Mouse (Mus musculus) CH12F3 (cell line): ENCODE measurements around the gene Supt6.

Experiments used
- in situ Hi-C: fragments of 300-500 bp; cut with MboI; formaldehyde crosslinking; loops from 2 replicates; pipeline ENCODE4 v1.14.3; 2020; ENCODE audit warnings: low sequenced_read_pairs

The Supt6 gene

DNA sequence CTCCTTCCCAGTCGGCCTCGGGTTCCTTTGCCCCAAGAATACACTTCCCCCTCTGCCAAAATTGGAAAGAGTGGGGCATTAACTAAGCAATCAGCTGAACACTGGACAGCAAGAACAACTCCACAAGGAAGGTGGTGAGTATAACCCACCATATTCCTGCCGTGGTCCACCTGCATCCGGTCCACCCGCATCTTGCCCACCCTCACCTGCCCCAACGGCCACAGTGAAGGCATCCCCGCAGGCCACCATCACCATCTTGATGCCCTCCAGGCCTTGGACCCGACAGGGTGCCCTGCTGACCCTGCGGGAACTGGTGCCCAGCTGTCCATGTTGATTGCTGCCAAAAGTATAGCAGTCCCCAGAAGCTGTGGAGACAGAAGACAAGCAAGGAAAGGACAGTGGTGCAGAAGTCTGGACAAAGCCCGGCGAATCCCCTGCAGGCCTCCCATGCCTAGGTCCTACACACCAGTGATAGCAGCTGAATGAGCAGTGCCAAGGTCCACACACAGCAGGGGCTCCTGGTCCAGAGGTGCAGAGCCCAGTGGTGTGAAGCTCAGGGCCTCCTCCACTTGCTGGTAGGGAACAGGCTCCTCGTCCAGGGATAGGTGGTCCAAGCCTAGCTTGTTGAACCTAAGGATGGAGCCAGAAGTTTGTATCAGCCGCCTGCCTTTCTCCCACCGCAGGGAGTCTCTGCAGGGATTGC is 78.4 kb downstream of the Supt6 start:
- in situ Hi-C loops = no loop called here

DNA sequence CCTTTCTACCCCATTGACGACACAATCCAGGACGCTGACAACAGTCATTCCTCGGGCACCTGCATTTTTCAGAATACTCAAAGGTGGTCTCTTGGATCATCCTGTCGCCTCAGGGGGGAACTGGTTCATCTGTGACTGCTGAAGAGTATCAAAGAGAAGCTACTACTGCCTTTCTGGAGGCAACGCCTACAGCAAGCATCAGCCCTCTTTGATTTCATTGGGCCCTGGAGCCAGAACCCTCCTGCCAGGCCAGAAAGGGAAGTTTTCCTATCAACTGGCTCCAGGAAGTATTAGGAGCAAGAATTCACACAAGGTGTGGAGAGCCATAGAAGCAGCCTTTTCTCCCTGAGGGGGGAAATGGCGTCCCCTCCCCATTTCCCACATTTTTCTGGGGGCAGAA is 79.1 kb downstream of the Supt6 start:
- in situ Hi-C loops = no loop called here

DNA sequence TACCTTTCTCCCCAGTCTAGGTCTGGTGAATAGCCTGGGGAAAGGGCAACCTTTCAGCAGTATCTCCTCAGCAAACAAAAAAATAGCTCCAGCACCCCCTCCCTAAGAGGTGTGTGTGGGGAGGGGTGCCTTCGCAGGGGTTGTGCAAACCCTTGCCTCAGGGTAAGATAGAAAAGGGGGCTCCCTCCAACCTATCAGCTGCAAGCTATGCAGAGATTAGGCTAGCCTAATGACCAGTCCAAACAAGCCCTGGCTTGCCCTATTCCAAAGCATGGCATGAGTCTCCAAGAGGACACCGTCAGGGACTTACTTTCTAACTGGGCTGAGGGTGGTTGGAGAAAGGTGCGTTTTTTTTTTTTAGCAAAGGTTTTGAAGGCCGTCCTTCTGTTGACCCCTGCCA is 79.6 kb downstream of the Supt6 start:
- in situ Hi-C loops = no loop called here

DNA sequence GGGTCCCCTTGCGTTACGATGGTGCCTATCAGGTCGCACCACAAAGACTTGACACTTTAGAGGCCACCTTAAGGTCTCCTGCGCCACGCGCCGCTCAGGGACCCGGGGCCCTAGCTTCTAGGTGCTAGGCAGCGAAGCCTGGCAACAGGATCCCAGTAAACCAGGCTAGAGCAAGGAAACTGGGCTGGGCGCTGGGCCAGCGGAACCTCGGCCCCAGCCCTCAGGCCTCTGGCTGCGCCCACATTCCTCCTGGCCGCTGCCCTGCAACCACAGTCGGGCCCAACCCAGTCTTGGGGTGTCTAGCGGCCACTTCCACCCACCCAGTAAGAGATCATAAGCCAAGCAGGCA is 80.1 kb downstream of the Supt6 start:
- in situ Hi-C loops = no loop called here

DNA sequence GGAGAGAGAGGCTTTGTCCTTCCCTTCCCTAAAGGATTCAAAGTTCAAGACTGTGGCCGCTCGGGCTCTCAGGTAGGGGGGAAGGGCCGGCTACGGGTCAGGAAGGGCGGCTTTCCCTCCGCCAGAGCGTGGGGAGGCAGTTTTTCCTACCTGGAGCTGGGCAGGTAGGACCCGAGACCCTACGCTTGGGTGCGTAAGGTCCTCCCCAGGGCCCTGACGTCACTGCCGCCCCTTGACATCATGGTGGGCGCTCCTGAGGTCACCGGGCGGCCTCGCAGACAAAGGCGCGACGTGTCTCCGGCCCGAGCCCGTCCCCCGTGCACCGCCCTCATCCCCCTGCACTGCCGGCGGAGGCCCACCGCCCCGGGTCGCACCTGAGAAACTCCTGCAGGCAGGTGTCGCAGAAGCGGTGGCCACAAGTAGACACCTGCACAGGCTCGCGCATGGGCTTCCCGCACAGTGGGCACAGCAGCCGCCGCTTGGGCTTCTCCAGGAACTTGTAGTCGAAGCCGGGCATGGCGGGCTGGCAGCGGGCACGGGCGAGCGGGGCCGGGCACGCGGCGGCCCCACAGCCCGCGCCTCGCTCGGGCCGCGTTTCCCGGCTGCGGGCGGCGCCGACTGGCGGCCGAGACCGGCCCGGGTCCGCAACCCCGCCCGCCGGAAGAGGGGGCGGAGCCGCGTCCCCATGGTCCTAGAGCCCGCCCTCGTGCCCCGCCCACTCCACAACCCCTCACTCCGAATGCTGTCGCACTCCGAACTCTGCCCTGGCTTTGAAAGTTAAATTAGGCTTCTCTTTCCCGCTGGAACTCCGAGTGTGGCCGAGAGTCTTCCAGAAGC is 80.6 kb downstream of the Supt6 start, which contains the start of gene Traf4:
Gene Traf4 (minus strand): TSS at position 666 of the 837 bp plus-strand sequence.
- in situ Hi-C loops = no loop called here

DNA sequence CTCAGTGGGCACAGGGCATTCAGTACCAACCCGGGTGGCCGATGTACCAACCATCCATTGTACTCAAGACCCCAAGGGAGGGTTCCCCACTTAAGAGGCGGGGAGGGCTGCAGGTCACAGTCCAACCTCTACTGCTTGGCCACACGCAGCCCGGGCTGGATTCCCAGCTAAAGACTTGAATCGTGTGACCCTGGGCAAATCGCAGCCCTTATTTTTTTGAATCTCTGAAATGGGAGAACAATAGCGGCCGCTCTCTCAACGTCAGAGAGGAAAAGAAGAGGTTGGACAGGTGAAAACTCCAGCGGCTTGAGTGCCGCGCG is 81.2 kb downstream of the Supt6 start:
- in situ Hi-C loops = no loop called here

DNA sequence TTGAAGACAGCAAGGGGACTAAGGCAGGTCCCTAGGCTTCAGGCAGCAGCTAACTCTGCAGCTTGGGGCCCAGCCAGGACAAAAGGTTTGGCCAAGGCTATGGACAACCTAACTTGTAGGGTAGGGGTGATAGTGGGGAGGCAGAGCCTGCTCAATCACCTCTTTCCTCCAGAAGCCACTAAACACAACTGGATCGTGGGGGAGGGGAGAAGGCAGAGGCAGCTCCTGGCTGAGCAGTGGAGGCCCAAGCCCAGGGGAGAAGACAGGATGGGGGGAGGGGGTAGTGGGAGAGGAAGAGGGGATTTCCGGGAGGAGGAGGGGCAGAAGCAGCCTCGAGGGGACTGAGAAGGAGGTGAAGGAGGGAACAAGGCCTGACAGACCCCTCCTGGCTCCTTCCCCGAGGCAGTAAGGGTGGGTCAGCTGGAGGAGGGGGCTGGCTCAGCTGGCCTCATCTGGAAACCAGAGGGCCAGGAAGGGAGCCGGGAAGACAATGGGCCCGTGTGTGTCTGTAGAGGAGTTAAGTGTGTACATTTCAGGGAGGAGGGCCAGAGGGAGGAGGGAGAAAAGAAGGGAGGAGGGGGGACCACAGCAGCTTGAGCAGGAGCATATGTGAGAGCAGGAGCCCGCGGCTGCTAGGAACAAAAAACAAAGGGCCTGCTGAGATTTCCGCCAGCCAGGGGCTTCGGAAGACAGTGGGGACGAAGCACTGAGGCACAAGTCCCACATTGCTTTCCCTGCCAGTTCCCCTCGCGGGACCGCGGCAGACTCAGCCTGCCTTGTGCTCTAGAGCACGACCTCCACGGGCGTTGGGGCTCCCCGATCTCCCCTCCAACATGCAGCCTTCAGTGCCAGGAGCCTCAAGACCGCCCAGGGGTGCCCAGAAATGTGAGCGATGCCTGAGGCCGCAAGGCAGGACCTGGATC is 81.8 kb downstream of the Supt6 start:
- in situ Hi-C loops = no loop called here

DNA sequence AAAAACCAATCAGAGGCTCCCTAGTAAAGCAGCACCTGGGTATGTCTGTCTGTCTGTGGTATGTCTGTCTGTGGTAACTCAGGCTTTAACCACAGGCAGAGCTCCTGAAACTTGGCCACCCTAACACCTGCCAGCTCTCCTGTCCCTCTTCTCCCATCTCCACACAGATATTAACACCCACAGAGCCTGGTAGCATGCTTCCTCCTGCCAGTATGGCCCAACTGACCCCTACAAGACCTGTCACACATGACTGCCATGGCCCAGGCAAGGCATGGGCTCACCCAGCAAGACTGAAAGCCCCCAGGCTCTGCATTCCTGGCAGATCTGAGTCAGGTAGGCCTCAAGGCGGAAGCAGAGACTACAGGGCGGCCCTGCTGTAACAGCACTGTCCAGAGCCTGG is 82.7 kb downstream of the Supt6 start:
- in situ Hi-C loops = no loop called here

DNA sequence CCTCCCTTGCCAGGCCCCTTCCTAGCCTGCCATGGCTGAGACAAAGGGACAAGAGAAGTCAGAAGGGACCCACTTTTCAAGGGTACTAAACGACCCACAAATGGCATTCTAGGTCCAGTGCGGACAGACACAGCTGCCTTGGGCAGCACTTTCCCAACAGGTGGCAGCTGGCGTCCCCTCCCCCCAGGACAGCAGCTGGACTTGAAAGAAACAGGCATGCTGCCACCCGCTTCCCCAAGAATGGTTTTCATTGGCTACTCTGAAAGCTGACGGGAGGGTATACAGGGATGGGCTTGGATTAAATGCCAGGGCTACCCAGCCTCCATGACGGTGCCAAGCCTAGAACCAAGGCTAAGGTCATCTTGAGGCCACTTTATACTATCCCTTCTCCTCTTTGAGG is 83.3 kb downstream of the Supt6 start:
- in situ Hi-C loops = no loop called here

DNA sequence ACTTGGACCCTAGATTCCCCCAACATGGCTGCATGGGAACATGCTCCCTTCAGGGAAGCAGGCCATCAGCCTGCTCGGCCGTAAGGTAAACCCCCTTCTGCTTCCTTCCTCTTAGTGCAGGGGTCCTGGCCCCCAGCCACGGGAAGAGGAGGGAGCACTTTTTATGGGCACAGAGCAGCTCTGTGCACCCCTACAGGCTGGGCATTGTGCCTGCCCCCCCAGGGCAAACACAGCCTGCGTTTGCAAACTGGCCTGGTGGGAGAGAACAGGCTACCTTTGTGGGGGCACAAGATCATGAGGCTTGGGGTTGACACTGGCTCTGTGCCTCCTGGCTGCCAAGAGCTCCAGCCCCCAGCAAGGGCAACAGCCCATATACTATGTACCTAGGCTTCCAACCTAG is 83.8 kb downstream of the Supt6 start:
- in situ Hi-C loops = no loop called here

DNA sequence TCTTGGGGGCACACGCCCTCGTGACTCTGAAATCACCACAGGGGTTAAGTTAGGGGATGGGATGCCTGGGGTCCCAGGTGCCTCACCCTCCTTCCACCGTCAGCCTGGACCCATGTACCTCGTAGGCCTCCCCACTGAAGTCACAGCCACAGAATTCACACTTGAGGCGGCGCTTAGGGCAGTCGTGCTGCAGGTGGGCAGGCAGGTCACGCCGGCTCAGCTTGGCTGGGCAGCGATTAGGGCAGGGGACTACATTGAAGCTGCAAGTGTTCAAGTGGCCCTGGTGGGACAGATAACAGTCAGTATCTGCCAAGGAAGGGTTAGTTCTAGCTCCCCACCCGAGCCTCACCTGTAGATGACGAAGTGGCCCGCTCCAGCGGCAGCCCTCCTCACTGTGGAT is 84.6 kb downstream of the Supt6 start:
- in situ Hi-C loops = no loop called here

DNA sequence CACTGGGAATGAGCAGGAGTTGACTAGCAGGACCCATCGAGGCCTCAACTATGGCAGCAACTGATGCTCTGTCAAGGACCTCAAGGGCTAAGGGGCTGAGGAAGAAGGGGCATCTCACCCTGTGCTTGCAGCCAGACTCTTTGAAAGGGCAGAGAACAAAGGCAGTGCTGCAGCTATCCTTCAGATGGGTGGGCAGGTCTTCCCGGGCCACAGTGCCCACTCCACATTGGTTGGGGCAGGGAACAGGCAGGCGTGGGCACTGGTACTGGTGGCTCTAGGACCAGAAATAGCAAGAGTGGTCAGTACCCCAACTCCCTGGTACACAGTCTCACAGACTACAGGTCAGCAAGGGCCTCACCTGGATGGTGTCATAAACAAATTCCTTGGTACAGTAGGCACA is 85.1 kb downstream of the Supt6 start:
- in situ Hi-C loops = no loop called here

DNA sequence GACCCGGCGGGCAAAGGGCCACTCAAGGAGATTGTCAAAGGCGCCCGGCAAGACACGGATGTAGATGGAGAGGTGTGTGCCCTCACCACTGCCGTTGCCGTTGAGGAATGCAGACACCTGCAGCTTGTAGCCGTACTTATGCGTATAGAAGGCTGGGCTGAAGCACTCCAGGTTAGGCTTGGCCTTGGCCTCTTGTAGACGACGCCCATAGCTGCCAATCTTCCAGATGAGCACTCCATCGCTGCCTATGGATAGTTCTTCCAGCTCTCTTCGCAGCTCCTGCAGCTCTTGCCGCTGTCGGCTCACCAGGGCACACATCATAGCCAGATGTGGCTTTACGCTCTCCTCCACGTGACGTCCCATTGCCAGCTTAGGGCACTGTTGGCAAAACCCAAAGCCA is 85.6 kb downstream of the Supt6 start:
- in situ Hi-C loops = no loop called here

DNA sequence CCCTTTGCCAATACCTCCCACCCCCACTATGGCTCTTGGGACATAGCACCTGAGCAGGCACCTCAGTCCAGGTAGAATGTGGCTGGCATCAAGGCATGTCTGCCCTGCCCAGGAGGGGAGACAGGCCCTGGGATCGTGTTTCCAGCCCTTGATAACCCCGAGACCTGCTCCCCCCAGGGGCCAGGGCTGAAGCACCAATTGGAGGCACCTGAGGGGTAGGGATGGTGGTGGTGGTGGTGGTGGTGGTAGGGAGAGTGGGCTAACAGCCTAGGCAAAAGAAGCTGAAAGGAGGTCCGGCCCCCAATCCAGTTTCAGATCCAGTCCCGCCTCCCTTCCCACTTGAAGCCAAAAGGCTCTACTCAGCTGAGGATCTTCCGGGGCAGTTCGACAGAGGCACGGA is 86.2 kb downstream of the Supt6 start:
- in situ Hi-C loops = no loop called here

DNA sequence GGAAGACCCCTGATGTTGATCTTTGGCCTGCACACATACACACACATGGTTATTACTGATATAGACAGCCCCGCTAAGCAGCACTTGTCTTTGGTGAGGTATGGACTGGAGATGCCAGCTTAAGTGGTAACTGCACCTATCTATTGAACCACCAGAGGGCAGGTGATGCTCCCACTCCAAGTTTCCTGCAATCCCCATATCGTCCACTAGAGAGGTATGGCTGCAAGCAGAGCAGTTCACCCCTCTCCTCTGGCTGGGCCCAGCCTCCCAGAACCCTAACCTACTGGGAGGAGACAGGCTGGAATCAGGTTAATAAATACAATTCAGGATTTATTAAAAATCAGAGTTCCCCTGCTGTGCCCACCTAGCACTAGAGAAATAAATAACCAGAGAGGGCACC is 86.7 kb downstream of the Supt6 start:
- in situ Hi-C loops = no loop called here
